In the genomic region with DNA sequence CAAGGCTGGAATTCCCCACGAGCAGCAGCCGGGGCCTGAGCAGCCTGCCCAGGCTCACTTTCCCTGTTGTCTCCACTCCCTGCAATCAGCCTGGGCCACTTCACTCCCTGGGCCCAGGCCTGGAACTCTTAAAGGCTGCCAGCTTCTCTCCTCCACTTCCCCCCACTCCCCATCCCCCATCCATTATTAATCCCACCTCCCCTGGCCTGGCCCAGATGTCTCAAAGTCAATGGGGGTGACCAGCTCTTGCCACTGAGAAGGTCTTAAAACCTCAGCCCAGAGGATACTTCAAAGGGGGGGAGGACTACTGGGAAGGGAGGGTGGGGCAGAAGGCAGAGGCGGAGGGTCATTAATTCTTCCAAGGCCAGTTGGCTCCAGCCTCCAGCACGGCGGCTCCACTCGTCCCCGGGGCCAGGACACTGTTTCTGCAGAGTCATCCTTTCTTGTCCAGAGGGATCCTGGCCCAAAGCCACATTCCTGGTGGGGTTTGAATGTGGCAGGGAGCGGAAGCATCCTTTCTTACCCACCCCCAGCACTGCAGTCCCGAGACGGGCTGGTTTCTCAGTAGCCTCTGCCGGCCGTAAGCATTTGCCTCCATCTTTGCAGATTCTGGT, we compare ENCODE assay signal across 8 mouse cellular contexts. TPM values are rescaled to one million over a fixed set of nuclear protein-coding genes. Genes with fewer than 3 reads are reported as not detected.
DNase-seq lines count a peak whose midpoint lies in the region; ATAC-seq and TF ChIP-seq lines count a peak whose summit lies in the region.

No protein-coding gene starts in this region.

- no peak overlapping the region for H3K27ac ChIP-seq in cerebellum, adult 2 months (ENCODE audit: insufficient read depth, low read length)
- peak overlapping the region; percentile 22; the same call in 1 of the 2 replicates for H3K27ac ChIP-seq in stomach, embryonic 16.5 days (ENCODE audit: low read length)

- 24% methylated on average over 12 of the region's 12 CpGs for WGBS in cerebellum, adult 2 months
- WGBS in stomach, embryonic 16.5 days = 31% methylated on average over 12 of the region's 12 CpGs

- DNase-seq in cerebellum, adult 2 months = peak; percentile 40 to 58
- no peak for DNase-seq in cerebellum, adult 11 months
- peak; percentile 67 for DNase-seq in embryo, embryonic 11 days
- DNase-seq in heart, adult 8-10 months (ENCODE audit: low spot score) = peak; percentile 67
- DNase-seq in kidney, adult 18-20 months = peak; percentile 62
- DNase-seq in lung, postnatal 14 days = peak; percentile 75

- H3K4me1 ChIP-seq in cerebellum, adult 2 months (ENCODE audit: control insufficient read depth, insufficient read depth, low read length) = peaks cover 4% of the 10 kb centered on the region; the same call in 1 of the 2 replicates
- peaks cover 24% of the 10 kb centered on the region for H3K4me1 ChIP-seq in stomach, embryonic 16.5 days (ENCODE audit: control insufficient read depth, insufficient read depth, low read length)

- no peaks in the 10 kb centered on the region for H3K9me3 ChIP-seq in stomach, embryonic 16.5 days (replicated peaks; ENCODE audit: control insufficient read depth, low read length)

- ATAC-seq in stomach, embryonic 16.5 days (ENCODE audit: insufficient read depth, low FRiP score) = peak; percentile 55
- no peak for ATAC-seq in frontal cortex, adult (ENCODE audit: low TSS enrichment)

- H3K36me3 ChIP-seq in stomach, embryonic 16.5 days (ENCODE audit: control insufficient read depth, insufficient read depth, low read length) = no peaks in the 10 kb centered on the region

- H3K9ac ChIP-seq in stomach, embryonic 16.5 days (ENCODE audit: low read length) = no peak overlapping the region; the same call in 1 of the 2 replicates

- TF ChIP-seq CTCF in cerebellum, adult 2 months (IDR thresholded peaks at IDR 0.05; ENCODE audit: borderline replicate concordance, insufficient read depth, low read depth, low read length) = no peak

- no peak for TF ChIP-seq POLR2A in cerebellum, adult 2 months (IDR thresholded peaks at IDR 0.05; ENCODE audit: borderline replicate concordance, insufficient read depth, low read length)

- no peak overlapping the region for H3K4me3 ChIP-seq in cerebellum, adult 2 months (replicated peaks; ENCODE audit: insufficient read depth, low read depth, low read length)
- no peak overlapping the region for H3K4me3 ChIP-seq in stomach, embryonic 16.5 days (replicated peaks; ENCODE audit: low read length)

- H3K4me2 ChIP-seq in stomach, embryonic 16.5 days (ENCODE audit: low read depth, low read length) = peak overlapping the region; percentile 22

- no peaks in the 10 kb centered on the region for H3K27me3 ChIP-seq in cerebellum, adult 2 months (ENCODE audit: control insufficient read depth, insufficient read depth, low read length)
- H3K27me3 ChIP-seq in stomach, embryonic 16.5 days (ENCODE audit: control insufficient read depth, insufficient read depth, low read length) = no peaks in the 10 kb centered on the region

RNA-seq across cellular contexts. Expression of gene Eps8l3, which starts 26.5 kb away (rescaled TPM):
- polyA plus RNA-seq in cerebellum, adult 2 months (2012; rRNA removed) = 0.05 TPM in 2 replicates
- total RNA-seq in heart, adult 8-10 months (2022) = not detected
- 33.0 and 35.9 TPM in 2 replicates for polyA plus RNA-seq in stomach, embryonic 16.5 days (2015; fragmentation: Nextera tagmentation; extraction: Ambion mirVana)

RNA-seq across cellular contexts. Expression of gene Gstm5, which starts 45.1 kb away (rescaled TPM):
- polyA plus RNA-seq in cerebellum, adult 2 months (2012; rRNA removed) = 252 and 282 TPM in 2 replicates
- total RNA-seq in heart, adult 8-10 months (2022) = 10 to 100 TPM; 48.4 to 59.4 (median 52.4) TPM
- polyA plus RNA-seq in stomach, embryonic 16.5 days (2015; fragmentation: Nextera tagmentation; extraction: Ambion mirVana) = 131 and 144 TPM in 2 replicates

Comparison
In these comparisons a context has a peak if more than half of its experiments do, and no peak if none do; other contexts are left out.
1. RNA of gene Eps8l3, which starts 26.5 kb away (polyA plus RNA-seq): 33.0 to 35.9 TPM in stomach, embryonic 16.5 days; 0.05 TPM in cerebellum, adult 2 months; every median in the first group is over 10 times any median in the second.